Mouse (Mus musculus): ENCODE results near the gene Rassf8.

- TF ChIP-seq POLR2A (IDR thresholded peaks at IDR 0.05; ENCODE audit: insufficient read length, low read depth) (no peak), E2F4 (IDR thresholded peaks at IDR 0.05; ENCODE audit: insufficient read depth) (no peak), MYOD1 (IDR thresholded peaks at IDR 0.05; ENCODE audit: control insufficient read depth in 1 of 3, insufficient read length in 2 of 3, low read depth in 2 of 3) (no peak), POLR2AphosphoS2 (IDR thresholded peaks at IDR 0.05; ENCODE audit: insufficient read length, low read depth) (no peak), TCF12 (IDR thresholded peaks at IDR 0.05; ENCODE audit: insufficient read depth, poor library complexity, severe bottlenecking) (no peak), MYOG (IDR thresholded peaks at IDR 0.05; ENCODE audit: control insufficient read depth in 1 of 3, insufficient read depth in 1 of 3, insufficient read length in 2 of 3, low read depth in 2 of 3) (no peak), USF1 (IDR thresholded peaks at IDR 0.05; ENCODE audit: low read depth) (no peak), REST (IDR thresholded peaks at IDR 0.05; ENCODE audit: insufficient read depth, insufficient read length) (no peak), TCF3 (IDR thresholded peaks at IDR 0.05; ENCODE audit: insufficient read length, low read depth) (no peak), CEBPB (IDR thresholded peaks at IDR 0.05; ENCODE audit: insufficient read depth, poor library complexity, severe bottlenecking) (no peak), MAX (IDR thresholded peaks at IDR 0.05; ENCODE audit: low read depth) (no peak), SRF (IDR thresholded peaks at IDR 0.05; ENCODE audit: control insufficient read depth, insufficient read length, low read depth) (no peak)
Measured at GRCm38 (mm10) chr6:145819151-145819550, 72.6 kb downstream of the Rassf8 start.

All from myocyte (in vitro differentiated cells).